Mouse (Mus musculus) heart, adult 9 months (tissue): ENCODE results near the gene Oxsr1.
A peak's percentile ranks its signal among the peaks of the same experiment; 100 is the strongest.
"Not testable (repeated sequence)": the region's sequence is repeated elsewhere in the genome, so short reads cannot be mapped to it uniquely, and the experiment has no call there.

Experiments used
- DNase-seq, 2 experiments: peaks; one replicate each; pipeline ENCODE4 v3.0.0; 2022; ENCODE audit warnings: low spot score in 2 of 2

The Oxsr1 gene

DNA sequence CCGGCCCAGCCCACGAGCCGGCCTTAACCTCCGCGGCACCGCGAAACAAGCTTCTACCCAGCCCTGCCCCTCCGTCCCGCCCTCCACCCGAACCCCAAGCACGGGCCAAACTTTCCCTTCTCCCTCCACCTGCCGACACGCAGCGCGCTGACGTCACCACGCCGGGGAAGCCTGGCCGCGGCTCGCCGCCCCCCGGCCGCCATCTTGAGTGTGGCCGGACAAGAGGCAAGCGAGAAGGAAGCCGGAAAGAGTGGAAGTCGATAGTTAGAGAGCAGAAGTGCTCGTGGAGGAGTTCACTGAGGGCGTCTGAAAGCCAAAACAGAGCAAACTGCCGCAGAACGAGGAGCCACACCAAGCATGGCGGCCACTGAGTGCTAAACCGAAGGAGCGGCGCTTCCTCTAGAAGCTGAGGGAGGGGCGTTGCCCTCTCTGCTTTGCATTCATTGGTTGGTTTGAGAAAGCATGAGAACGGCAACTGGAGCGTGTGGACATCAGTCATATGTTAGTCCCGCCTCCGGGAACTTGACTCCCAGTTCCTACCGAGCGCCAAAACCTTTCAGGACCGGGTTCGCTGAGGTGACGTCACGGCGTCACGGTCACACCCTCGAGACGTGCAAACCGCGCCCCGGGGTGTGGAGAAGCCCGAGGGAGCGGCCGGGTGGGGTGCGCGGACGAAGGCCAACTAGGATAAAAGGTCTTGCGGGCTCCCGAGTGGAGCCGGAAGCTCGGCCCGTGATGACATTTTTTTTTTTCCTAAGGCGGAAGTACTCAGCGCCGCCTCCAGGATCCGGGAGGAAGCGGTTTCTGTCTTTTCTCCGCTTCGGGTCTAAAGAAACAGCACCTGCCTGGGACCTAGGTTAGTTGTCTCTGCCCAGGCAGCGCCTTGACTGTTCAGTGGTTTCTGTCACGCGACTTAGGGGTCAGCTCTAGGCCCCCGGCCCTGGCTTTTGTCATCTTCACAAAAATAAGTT lies at the start of gene Oxsr1:
TSS of gene Oxsr1 (minus strand) at position 139 of the 971 bp plus-strand sequence.
- DNase-seq = peak; percentile 100

DNA sequence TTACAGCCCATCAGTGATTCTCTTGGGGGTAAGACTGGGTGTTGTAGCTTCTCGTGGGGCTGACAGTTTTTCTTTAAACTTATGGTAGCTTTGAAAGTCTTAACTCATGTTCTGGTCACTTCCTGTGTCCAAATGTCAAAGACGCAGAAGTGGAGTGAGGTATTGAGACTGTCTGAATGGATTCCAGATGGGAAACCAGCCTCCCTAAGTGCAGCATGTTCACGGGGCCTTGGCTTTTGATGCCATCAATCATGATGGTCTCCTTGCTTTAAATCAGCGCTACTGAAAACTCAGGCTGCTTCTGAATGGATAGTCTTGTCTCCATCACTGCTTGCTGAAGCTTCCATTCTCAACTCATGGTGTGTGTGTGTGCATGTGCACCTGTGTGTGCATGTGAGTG lies 49.0 kb upstream of the Oxsr1 start:
- DNase-seq = no peak

DNA sequence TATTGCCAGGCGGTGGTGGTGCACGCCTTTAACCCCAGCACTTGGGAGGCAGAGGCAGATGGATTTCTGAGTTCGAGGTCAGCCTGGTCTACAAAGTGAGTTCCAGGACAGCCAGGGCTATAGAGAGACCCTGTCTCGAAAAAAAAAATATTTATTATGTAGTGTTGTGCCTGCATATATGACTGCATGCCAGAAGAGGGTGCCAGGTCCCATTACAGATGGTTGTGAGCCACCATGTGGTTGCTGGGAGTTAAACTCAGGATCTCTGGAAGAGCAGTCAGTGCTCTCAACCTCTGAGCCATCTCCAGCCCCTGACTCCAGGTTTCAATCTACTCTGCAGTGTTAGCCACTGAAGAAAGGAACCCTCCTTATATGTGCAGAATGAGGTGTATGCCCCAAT lies 48.5 kb upstream of the Oxsr1 start:
- DNase-seq = not testable (repeated sequence)

DNA sequence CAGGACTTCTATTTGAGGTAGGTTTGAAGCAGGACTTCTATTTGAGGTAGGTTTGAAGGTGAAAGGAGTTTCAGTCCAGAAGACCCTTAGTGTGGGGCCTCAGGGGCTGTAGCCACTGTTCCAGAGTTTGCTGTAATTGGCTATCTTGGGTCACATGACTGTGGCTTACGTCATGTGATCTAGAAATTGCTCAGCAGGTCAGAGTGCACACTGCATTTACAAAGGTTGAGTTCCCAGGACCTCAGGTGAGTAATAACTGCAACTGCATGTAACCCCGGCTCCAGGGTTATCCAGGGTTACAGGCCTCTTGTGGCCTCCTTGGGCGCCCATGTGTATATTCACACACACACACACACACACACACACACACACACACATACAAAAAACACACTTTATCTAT lies 46.1 kb upstream of the Oxsr1 start:
- no peak for DNase-seq

DNA sequence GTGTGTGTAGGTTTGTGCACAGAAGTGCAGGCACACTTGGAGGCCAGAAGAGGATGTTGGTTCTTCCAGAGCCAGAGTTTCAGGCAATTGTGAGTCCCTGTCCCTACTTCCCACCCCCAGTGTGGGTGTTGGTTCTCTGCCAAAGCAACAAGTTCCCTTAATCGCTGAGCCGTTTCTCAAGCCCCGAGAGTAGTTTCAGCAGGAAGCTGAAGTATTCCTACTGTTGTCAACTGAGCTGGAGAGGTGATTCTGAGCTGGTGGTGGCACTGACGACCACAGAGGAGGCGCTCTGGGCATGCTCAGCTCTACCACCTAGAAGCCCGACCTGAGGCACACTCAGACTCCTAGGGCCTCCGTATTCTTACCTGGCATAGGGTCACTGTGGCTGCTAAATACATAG lies 43.1 kb upstream of the Oxsr1 start, which contains the start of gene Slc22a14:
TSS of gene Slc22a14 (minus strand) at position 270 of the 400 bp plus-strand sequence.
- DNase-seq = peak in 1 of 2 experiments; percentile 27

DNA sequence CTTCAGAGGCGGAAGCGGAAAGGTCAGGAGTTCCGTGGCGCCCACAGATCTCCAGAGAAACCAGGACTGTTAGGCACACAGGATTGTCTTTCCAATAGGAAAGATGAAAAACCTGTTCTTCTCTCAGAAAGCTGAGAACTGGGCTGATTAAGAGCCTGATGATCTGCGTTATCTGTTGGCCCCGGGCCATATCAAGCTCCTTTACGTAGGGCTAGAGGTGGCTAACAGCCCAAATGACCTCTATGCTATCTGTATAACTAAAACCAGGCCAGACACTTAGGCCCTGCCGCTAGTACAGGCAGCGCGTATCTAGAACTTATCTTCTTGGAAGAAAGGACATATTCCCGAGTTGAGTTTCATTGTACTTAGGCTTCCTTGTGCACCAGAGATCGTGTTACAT lies 41.0 kb upstream of the Oxsr1 start:
- no peak for DNase-seq

DNA sequence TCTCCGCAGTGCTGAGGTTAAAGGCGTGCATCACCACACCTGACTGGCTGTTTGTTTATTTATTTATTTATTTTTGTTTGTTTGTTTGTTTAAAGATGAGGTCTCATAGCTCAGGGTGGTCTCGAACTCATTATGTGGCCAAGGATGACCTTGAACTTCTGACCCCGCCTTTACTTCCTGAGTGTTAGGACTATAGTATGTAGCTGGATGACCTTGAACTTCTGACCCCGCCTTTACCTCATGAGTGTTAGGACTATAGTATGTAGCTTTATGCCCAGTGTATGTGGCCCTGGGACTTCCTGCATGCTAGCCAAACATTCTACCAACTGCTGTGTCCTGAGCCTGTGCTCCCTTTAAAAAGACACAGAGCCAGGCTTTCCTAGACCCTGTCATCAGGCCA lies 39.2 kb upstream of the Oxsr1 start:
- no peak for DNase-seq

DNA sequence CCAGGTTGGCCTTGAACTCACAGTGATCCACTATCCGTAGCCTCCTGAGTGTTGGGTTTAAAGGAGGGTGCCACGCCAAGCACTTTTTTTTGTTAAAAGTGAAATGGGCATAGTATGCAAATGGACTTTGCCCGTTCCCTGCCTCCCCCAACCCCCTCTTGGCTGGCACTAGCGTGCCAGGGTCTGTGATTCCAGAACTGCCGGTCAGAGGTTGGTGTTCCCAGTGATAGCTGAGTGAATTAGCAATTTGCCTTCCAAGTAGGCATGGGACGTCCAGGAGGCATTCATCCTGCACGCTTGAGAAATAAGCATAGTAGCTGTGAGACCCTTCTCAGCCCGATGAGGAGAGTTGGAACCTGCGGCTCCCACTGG lies 35.8 kb upstream of the Oxsr1 start:
- no peak for DNase-seq

DNA sequence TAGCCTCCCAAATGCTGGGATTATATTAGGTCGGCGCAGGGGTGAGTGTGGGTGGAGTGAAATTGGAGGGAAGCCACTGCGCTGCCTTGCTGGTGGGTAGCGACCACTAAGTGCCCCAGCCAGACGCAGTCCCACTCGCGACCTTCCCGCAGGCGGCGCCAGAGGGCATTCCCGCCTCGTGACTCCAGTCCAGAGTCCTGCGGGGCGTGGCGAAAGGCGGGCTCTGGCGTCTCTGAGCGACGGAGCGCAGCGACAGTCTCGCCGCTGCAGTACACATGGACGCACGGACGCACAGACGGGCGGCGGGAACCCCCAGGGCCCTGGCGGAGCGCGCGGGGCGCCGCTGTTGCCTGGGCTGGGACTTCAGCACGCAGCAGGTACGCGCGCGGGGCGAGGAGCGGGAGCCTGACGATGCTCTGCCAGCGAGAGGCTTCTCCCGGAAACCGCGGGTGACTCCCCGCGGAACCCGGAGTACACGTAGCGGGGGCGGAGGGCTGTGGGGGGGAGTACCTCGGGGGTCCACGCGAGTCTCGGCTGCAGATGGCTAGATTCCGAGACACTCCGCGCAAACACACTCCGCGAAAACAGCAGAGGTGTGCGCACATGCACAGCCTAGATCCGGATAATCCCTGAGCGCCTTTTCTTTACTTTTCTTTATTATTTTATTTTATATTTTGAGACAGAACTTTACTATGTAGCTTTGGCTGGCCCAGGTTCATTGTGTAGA lies 35.3 kb upstream of the Oxsr1 start, which contains the start of gene Xylb:
TSS of gene Xylb (plus strand) at position 51 of the 727 bp plus-strand sequence.
- DNase-seq = peak; percentile 81 to 90

DNA sequence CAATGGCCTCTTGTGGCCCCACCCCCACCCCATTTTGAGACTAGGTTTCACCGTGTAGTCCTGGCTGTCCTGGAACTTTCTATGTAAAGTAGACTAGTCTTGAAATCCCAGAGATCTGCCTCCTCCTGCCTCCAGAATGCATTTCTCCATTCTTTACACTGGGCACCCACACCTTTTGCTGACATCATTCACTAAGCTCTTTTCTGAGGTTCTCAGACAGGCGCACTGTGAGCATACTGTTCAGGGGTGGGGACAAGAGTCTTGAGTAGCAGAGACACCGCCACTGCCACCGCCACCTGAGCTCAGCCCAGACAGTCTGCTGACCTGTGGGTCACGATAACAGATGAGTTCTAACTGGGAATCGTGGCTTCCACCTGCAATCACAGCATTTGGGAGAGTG lies 33.7 kb upstream of the Oxsr1 start:
- DNase-seq = no peak

DNA sequence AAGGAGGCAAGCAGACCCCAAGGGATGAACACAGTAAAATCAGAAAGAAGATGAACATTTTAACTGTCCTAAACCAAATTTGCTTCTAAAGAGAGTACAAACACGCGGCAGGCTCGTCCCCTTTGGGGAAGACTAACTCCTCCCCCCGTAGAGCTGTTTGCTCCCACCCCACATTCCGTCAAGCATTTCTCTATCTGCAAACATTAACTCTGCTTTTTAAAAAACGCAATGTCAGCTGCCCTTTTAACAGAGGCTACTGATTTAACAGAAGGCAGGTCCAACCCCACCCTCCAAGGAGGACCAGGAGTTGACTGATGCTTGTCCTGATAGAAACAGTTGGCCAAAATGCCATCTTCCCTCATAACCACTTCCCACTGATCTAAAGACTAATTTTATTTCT lies 31.7 kb upstream of the Oxsr1 start:
- no peak for DNase-seq

DNA sequence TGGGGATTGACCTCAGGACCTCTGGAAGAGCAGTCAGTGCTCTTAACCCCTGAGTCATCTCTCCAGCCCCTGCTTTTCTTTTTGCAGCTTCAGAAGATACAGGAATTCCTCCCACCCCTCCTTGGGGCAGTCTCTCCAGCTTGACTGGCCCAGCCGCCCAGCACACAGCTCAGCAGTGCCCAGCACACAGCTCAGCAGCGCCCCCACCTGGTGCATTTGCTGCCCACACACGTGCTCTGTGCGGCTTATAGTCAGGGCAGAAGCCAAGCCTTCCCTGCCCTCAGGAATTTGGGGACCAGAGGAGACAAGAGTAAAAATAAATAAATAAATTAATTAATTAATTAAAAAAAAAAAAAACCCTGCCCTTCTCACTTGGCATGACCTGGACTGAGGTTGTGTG lies 29.8 kb upstream of the Oxsr1 start:
- peak; percentile 37 to 62 for DNase-seq

DNA sequence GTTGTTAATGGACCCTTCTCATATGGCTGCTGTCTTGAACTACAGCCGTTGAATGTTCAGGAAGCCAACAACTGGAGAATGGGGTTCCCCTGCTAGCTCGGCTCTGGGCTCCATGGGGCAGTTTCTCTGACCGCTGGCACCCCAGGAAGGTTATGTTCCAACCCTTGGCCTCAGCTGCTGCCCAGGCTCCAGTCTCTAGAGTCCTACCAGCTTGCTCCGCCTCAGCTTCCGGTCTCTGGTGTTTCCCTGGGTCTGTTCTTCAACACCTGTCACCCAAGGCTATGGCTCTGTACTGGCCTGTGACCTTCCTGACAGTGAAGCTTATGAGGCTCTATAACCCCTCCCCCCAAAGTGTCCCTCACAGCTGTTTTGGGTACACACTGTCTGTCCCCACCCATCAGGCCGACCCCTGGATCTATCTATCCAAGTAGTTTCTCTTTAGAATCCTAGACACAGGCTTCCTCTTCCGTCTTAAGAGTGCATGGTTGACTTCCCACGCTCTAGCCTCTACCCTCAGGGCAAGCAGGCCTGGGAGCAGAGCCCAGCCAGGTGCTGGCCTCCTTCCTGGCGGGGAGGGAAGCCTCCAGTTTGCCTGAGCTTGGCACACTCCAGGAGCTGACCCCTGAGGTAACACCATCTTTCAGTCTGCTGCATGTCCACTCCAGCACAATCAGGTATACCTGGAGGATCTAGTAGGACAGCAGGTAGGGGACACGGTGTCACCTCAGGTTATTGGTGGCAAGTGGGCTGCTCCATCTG lies 28.9 kb upstream of the Oxsr1 start:
- no peak for DNase-seq

DNA sequence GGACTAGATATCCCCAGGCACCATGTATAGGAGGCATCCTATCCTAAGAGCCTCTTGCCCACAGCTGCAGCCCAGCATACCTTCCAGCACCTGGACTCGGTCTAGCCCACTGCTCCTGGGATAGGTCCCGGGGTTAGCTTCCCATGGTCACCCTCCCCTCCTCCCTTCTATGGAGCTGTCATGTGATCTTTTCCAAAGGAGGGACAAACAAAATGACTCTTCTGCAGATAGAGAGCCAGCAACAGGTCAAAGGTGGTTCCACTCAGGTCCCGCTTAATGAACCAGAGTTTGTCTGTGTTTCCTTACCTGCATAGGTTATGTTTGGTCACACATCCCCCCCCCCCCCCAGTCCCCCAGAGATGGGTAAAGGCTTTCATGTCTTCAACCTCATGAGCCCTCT lies 28.3 kb upstream of the Oxsr1 start:
- no peak for DNase-seq

DNA sequence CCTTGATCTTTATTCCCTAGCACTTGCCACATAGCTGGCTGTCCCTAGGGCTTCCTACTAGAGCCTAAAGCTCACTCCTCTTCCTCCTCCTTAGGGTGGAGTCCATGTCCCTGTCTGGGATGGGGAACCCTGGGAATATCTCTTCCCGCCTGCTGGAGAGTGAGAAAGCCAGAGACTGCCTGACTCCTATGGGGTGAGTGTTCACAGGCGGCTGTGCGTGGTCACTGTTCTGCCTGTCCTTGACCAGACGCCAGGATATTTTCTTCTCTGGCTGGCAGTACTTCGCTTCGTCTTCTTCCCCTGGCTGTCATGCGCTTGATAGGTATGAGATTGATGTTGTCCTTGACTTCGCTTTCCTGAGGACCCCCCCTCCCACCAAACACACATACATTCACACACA lies 24.1 kb upstream of the Oxsr1 start:
- no peak for DNase-seq

DNA sequence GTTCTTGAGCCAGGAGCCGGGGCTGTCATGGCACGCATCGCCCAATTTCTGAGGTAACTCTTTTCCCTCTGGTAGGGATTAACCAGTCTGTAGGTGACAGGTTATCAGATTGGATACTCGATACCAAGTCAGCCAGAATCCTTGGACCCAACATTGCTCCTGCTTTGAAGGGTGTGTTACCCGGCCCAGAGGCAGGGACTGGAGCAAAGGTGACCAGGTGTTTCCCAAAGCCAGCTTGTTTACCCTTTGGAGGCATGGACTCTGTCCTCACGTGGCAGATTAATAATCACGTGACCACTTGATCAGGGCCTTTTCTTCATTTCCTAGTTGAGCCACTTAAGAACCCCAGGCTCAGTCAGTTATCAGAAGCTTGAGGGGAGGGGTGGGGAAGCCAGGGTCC lies 20.5 kb upstream of the Oxsr1 start:
- no peak for DNase-seq

DNA sequence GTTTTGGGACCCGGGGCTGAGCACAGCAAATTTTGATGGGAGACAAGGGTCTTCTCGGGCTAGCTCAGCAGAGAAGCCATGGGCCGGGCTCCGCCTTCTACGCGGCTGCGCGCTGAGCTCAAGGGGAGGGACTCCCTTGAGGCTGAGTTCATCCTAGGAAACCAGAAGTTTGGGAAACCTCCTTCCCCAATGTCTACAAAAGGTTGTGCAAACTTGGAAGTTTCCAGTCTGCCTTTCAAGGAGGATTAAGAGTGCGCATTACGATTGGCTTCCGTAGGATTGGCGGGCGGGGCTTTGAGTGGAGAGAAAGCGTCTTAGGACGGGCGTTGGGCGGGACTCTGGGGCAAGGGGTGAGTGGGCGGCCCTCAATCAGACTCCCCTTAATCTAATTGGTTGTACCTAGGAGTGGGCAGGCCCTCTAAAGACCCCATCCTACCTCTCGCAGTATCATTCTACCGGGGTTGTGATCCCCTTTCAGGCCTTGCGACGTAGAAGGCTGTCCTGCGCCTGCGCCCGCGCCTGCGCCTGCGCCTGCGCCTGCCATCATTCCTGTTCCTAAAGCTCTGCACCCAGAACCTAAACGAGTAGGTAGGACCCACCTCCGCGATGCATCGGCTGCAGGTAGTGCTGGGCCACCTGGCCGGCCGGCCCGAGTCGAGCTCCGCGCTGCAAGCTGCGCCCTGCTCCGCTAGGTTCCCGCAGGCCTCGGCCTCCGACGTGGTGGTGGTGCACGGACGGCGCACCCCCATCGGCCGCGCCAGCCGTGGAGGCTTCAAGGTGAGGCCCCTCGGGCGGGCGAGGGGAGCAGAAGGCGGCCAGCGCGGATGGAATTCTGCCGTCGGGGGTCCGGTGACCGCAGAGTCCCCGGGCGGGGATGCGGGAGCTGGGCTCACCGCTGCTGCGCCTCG lies 18.9 kb upstream of the Oxsr1 start, which contains the start of gene Myd88:
TSS of gene Myd88 (minus strand) at position 503 of the 908 bp plus-strand sequence.
- DNase-seq = peak; percentile 98 to 99

DNA sequence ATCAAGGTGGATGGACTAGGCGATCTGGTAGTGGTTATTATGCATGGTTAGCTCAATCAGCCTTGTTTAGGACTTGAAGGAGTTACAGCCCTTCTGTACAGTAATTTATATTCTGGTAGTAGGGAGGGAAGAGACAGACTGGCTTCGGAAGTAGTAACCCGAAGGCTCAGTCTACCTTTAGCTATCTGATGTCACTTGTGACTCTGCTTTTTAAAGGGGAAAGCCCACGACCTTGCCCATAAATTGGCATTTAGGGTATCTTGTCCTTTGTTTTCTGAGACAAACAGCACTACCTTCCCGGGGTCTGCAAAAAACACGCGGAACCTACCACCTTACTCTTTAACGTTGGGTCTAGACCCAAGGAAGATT lies 18.0 kb upstream of the Oxsr1 start:
- no peak for DNase-seq

DNA sequence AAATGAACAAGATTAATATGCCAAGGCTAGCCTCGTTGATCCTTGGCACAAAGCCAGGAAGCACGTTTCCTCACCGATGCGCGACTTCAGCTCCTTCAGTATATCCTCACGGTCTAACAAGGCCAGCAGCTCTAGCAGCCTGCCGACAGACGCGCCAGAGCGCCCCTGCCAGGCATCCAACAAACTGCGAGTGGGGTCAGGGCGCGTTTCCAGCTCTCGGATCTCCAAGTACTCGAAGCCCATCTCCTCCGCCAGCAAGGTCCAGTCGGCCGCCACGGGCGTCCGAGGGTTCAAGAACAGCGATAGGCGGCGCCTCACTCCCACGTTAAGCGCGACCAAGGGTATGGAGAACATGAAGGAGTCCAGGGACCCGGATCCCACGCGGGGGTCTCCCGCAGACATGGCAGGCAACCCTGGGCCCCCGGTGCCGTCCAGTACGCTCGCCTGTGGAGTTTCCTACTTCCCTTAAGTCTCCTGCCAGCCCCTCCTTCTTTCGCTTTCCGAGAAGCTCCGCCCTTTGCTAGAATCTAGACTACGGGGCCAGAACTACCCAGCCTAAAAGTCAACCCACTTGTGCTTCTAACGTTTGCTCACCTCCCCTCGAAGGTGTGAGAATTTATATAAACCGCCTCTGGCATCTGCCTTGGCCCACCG lies 17.5 kb upstream of the Oxsr1 start, which contains the start of gene Acaa1a:
TSS of gene Acaa1a (plus strand) at position 119 of the 654 bp plus-strand sequence.
- DNase-seq = peak; percentile 85 to 86

DNA sequence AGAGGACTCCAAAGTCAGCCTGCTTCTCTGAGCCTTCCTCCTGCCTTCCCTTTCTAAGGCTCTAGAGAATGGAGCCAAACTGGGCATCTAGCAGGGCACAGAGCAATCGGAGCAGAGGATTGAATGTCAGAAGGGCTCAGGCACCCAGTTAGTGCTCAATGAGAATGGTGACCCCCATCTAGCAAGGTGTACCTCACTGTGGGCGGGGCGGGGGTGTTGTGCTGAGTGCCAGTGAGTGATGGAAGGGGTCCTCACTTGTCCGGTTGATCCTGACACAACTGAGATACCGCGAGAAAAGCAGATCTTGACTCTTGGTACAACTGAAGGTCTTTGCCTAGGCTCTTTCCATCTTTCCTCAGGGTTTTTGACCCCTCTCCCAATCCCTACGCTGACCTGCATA lies 16.9 kb upstream of the Oxsr1 start:
- DNase-seq = no peak
